Mouse (Mus musculus) embryonic fibroblast, embryonic 13.5 days (primary cell): ENCODE data around the gene Pds5b.
"Not testable (repeated sequence)": the region's sequence is repeated elsewhere in the genome, so short reads cannot be mapped to it uniquely, and the experiment has no call there.

ENCODE experiments used
- CTCF ChIP-seq: IDR thresholded peaks from 2 replicates; pipeline ENCODE4 v1.5.1; 2011; ENCODE audit warnings: mild to moderate bottlenecking, control low read depth, low read length, moderate library complexity, borderline replicate concordance; ENCODE audit not compliant: insufficient read depth
- POLR2A ChIP-seq: IDR thresholded peaks from 2 replicates; pipeline ENCODE4 v1.6.1; 2011; ENCODE audit warnings: low read depth, mild to moderate bottlenecking, control low read depth, low read length, moderate library complexity

- TF ChIP-seq CTCF, POLR2A: not testable (repeated sequence)
Measured at GRCm38 (mm10) chr5:150707181-150707580, 33.6 kb downstream of the Pds5b start.
